Mouse (Mus musculus): ENCODE data around the gene Vmn2r83.

GRCm38 (mm10) chr10:79537781-79538180 lies 69.2 kb downstream of the Vmn2r83 start:
- no peak for TF ChIP-seq CTCF (conservative IDR thresholded peaks at IDR 0.05; ENCODE audit: low read length)
- TF ChIP-seq POU5F1 (IDR thresholded peaks at IDR 0.05; ENCODE audit: borderline replicate concordance, low read length) = no peak
- no peak for TF ChIP-seq NANOG (IDR thresholded peaks at IDR 0.05; ENCODE audit: borderline replicate concordance, low read length)

Measured in E14TG2a.4 (cell line).